Mouse (Mus musculus) G1E (cell line): Measurements from ENCODE around the gene Acyp2.

Experiments
- CTCF ChIP-seq: IDR thresholded peaks from 2 replicates; pipeline ENCODE4 v1.5.1; 2012; ENCODE audit warnings: low read depth, low read length, inconsistent platforms, mixed read lengths
- POLR2AphosphoS5 ChIP-seq: IDR thresholded peaks from 2 replicates; pipeline ENCODE4 v1.6.1; 2012; ENCODE audit warnings: low read depth, low read length, inconsistent platforms; ENCODE audit not compliant: insufficient replicate concordance
- TAL1 ChIP-seq: conservative IDR thresholded peaks from 2 replicates; pipeline ENCODE4 v1.6.1; 2012; ENCODE audit warnings: low read depth, low read length, inconsistent platforms, mixed read lengths

- TF ChIP-seq CTCF (no peak), TAL1 (no peak), POLR2AphosphoS5 (no peak)
These were observed 23.3 kb upstream of the Acyp2 start for GRCm38 (mm10) chr11:30672719-30673118.
